Mouse (Mus musculus): ENCODE results near the gene Gm7075.
"Not testable (repeated sequence)": the region's sequence is repeated elsewhere in the genome, so short reads cannot be mapped to it uniquely, and the experiment has no call there.

Gm7075 gene

GRCm38 (mm10) chr10:63417061-63417460 is 4.5 kb downstream of the Gm7075 start:
- DNase-seq (ENCODE audit: low read depth, low spot score) = no peak

GRCm38 (mm10) chr10:63415850-63416249 is 5.7 kb downstream of the Gm7075 start:
- DNase-seq (ENCODE audit: low read depth, low spot score) = no peak

DNA sequence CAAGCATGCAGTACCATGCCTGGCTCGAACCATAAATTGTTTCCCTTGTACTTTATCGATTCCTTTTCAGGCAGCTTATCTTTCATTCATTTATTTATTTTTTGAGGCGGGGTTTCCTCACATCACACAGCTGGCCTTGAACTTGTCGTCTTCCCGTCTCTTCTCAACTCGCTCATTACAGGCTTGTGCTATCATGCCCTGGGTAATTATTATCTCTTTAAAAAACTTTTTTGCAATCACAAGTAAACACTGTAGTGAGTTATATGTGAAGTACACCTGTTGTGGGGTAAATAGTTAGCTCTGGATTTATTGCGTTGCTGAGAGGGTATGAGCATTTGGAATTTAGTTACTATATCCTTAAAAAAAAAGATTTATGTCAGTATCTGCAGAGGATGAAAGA is 6.3 kb downstream of the Gm7075 start:
- DNase-seq (ENCODE audit: low read depth, low spot score) = no peak

- DNase-seq (ENCODE audit: low read depth, low spot score) = no peak
Observed at GRCm38 (mm10) chr10:63412756-63413155, 8.8 kb downstream of the Gm7075 start.

- not testable (repeated sequence) for DNase-seq (ENCODE audit: low read depth, low spot score)
Observed at GRCm38 (mm10) chr10:63411674-63412073, 9.9 kb downstream of the Gm7075 start.

DNA sequence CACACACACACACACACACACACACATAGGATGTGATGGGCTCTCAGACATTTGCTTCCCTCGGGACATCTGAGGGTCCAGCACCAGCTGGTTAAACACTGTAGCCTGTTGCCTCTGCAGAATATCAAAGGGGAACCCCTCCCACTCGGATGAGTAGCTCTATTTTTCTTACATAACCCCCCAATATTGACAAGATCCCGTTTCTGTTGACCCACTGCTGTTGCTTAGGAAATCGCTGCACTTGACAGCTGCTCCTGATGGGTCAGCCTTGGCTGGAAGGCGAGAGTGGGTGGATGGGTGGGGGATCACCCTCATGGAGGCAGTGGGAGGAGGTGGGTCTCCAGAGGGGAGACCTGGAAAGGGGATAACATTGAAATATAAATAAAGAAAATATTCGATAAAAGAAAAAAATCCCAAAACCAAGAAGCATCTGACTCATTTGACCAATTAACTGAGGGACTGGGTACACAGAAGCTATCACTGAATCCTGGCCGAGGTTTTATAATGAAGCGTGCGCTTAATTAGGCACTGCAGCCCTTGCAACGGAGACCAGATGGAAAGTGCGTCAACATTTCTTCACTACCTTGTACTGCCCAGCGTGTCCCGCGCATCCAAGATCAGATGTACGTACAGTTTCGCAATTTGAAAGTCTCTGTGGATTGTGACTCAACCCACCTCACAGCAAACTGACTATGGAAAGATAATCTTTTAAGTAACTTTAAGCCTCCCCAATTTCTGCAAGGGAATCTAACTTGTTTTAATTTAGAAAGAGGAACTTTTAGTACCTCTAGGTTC is 11.2 kb downstream of the Gm7075 start:
- no peak for DNase-seq (ENCODE audit: low read depth, low spot score)

DNA sequence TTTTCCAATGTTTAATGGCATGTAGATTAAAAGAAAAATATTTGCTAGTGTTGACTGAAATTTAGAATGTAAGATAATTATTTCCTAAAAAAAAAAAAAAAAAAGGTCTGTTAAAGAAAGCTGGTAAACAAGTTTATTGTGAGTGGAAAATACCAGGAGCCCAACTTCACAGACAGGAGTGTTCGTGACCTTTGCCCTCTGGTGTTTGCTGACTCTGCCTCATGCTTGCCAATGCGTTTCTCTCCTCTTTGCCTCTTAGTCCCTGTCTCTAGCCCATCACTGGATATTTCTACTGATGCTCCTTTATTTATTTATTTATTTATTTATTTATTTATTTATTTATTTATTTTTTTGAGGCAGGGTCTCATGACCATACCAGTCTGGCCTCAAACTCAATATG is 18.0 kb downstream of the Gm7075 start:
- DNase-seq (ENCODE audit: low read depth, low spot score) = no peak

GRCm38 (mm10) chr10:63402731-63403504 is 18.7 kb downstream of the Gm7075 start:
- no peak for DNase-seq (ENCODE audit: low read depth, low spot score)

GRCm38 (mm10) chr10:63396963-63397362 is 24.6 kb downstream of the Gm7075 start:
- no peak for DNase-seq (ENCODE audit: low read depth, low spot score)

DNA sequence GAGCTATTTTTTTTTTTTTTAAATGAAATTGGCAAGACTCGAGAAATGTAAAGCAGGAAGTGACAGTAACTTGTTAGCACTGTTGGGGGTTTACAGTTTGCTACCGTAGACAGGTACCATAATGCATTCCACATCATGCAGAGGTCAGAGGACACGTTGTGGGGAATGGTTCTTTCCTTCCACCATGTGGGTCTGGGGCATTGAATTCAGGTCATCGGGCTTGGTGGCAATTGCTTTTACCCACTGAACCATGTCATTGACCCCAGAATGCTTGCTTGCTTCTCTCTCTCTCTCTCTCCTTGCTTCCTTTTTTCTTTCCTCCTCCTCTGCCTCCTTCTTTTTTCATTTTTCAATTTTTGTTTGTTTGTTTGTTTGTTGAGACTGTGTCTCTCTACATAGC is 32.6 kb downstream of the Gm7075 start:
- DNase-seq (ENCODE audit: low read depth, low spot score) = no peak

GRCm38 (mm10) chr10:63386991-63387390 is 34.6 kb downstream of the Gm7075 start:
- no peak for DNase-seq (ENCODE audit: low read depth, low spot score)

DNA sequence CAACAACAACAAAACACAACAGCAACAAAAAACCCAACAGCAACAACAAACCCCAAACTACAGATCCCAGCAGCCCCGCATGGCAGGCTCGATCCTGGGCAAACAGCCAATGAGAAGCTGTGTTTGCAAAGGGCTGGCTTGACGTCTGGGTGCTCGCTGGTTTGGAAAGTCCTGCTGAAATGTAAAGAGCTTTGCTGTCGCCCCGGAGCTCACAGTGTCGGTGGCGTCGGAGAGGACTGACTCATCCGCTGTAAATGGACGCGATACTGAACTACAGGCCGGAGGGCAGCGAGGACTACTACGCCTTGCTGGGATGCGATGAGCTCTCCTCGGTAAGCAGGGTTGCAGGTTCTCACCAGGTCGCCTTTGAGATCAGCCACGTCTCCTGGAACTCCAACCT is 35.1 kb downstream of the Gm7075 start:
- DNase-seq (ENCODE audit: low read depth, low spot score) = peak; percentile 79

- DNase-seq (ENCODE audit: low read depth, low spot score) = not testable (repeated sequence)
Observed at GRCm38 (mm10) chr10:63385897-63386296, 35.7 kb downstream of the Gm7075 start.

- peak; percentile 96 for DNase-seq (ENCODE audit: low read depth, low spot score)
Observed at GRCm38 (mm10) chr10:63382372-63383279, 39.0 kb downstream of the Gm7075 start, which contains the start of gene Dnajc12. Gene Dnajc12 (plus strand): TSS chr10:63382443.

DNA sequence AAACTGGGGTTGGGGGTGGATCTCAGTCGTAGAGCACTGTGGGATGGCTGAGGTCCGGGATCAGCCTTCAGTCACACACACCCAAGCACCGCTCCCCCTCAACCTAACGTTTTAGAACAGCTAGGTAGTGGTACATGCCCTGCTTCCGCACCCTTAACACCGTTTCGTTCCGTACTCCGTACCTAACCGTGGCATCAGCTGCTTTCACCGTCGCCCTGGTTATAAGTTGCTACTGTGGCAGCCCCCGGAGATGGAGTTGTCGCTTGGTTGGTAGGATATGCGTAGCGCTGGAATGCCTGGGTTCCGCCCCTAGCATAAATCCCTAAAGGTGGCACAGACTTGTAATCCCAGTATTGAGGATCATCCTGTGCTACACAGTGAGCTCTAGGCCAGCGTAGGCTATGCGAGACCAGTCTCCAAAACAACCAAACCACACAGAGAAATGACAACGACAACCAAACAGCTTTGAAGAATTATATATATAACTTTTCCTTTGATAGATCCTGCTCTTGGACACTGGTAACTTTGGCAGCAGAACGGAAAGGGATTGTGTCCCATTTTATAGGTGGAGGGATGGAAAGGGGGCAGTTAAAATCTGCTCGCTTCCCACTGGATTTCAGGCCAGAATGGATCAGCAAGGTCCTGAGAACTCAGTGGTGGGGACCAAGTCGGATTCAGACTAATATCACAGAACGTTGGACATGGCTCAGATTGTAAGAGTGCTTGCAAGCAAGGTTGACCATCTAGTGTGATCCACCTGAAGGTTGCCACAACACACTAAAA is 39.9 kb downstream of the Gm7075 start, which contains the start of gene Sirt1:
Gene Sirt1, minus strand, starts transcription at position 207 of the 783 bp plus-strand sequence.
- peak; percentile 45 for DNase-seq (ENCODE audit: low read depth, low spot score)

GRCm38 (mm10) chr10:63378948-63379680 is 42.5 kb downstream of the Gm7075 start:
- DNase-seq (ENCODE audit: low read depth, low spot score) = no peak

- DNase-seq (ENCODE audit: low read depth, low spot score) = peak; percentile 53
Observed at GRCm38 (mm10) chr10:63377468-63377867, 44.1 kb downstream of the Gm7075 start.

GRCm38 (mm10) chr10:63376303-63376702 is 45.3 kb downstream of the Gm7075 start:
- no peak for DNase-seq (ENCODE audit: low read depth, low spot score)
